Mouse (Mus musculus): ENCODE results near the gene Pam. TPM values are rescaled to one million over a fixed set of nuclear protein-coding genes. Genes with fewer than 3 reads are reported as not detected.

The Pam gene
- polyA plus RNA-seq, 1 experiment from 2014 or later: 77.3 TPM

DNA sequence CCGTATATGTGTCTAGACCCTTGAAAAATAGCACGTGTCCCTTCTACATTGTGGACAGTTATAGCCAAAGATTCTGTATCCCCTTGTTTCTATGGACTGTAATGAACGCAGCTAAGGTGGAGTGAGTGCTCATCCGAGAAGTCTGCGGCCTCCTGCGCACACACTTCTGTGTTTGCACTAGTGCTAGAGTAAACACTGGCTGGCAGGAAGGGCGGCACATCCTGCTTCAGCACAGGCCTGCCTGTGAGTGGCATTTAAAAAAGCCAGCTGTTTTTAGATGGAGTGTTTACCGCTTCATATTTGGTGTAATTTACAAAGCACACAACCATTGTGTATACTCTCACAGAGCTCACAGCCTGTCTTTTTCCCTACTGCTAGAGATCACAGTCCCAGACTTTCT is 177.0 kb downstream of the Pam start:
- no peaks in the 10 kb centered on the region for H3K9me3 ChIP-seq (ENCODE audit: control insufficient read depth, low read depth, low read length)
- no peak overlapping the region for H3K4me2 ChIP-seq (replicated peaks; ENCODE audit: low read depth, low read length)
- H3K4me1 ChIP-seq (ENCODE audit: control insufficient read depth, insufficient read depth, low read length): peaks cover 14% of the 10 kb centered on the region
- H3K27me3 ChIP-seq (ENCODE audit: control insufficient read depth, insufficient read depth, low read length): no peaks in the 10 kb centered on the region
- peak; percentile 88 for ATAC-seq (ENCODE audit: insufficient number of reproducible peaks, insufficient read depth, low FRiP score, low read depth)
- no peak overlapping the region for H3K4me3 ChIP-seq (ENCODE audit: low read depth, low read length)
- no peak overlapping the region for H3K9ac ChIP-seq (replicated peaks; ENCODE audit: low read depth, low read length)
- 13% methylated on average over 8 of the region's 8 CpGs for WGBS
- no peaks in the 10 kb centered on the region for H3K36me3 ChIP-seq (ENCODE audit: control insufficient read depth, insufficient read depth, low read length)
- H3K27ac ChIP-seq (ENCODE audit: low read length): no peak overlapping the region

DNA sequence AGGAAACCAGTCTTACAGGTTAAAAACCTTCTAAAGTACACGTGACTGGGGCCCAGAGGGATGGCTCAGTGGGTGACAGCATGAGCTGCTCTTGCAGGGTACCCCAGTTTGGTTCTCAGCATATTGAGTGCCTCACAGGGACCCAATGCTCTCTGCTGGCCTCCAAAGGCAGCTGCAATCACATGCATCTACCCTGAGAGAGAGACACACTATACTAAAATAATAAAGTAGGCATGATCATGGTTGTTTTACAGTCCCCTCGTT is 178.5 kb downstream of the Pam start:
- no peak overlapping the region for H3K27ac ChIP-seq (ENCODE audit: low read length)
- WGBS: 84% methylated on average over 2 of the region's 2 CpGs
- H3K4me2 ChIP-seq (replicated peaks; ENCODE audit: low read depth, low read length): no peak overlapping the region
- no peaks in the 10 kb centered on the region for H3K27me3 ChIP-seq (ENCODE audit: control insufficient read depth, insufficient read depth, low read length)
- H3K4me1 ChIP-seq (ENCODE audit: control insufficient read depth, insufficient read depth, low read length): peaks cover 6% of the 10 kb centered on the region; the same call in 1 of the 2 replicates
- no peaks in the 10 kb centered on the region for H3K36me3 ChIP-seq (ENCODE audit: control insufficient read depth, insufficient read depth, low read length)
- H3K4me3 ChIP-seq (ENCODE audit: low read depth, low read length): no peak overlapping the region
- H3K9ac ChIP-seq (replicated peaks; ENCODE audit: low read depth, low read length): no peak overlapping the region
- no peaks in the 10 kb centered on the region for H3K9me3 ChIP-seq (ENCODE audit: control insufficient read depth, low read depth, low read length)
- no peak for ATAC-seq (ENCODE audit: insufficient number of reproducible peaks, insufficient read depth, low FRiP score, low read depth)

DNA sequence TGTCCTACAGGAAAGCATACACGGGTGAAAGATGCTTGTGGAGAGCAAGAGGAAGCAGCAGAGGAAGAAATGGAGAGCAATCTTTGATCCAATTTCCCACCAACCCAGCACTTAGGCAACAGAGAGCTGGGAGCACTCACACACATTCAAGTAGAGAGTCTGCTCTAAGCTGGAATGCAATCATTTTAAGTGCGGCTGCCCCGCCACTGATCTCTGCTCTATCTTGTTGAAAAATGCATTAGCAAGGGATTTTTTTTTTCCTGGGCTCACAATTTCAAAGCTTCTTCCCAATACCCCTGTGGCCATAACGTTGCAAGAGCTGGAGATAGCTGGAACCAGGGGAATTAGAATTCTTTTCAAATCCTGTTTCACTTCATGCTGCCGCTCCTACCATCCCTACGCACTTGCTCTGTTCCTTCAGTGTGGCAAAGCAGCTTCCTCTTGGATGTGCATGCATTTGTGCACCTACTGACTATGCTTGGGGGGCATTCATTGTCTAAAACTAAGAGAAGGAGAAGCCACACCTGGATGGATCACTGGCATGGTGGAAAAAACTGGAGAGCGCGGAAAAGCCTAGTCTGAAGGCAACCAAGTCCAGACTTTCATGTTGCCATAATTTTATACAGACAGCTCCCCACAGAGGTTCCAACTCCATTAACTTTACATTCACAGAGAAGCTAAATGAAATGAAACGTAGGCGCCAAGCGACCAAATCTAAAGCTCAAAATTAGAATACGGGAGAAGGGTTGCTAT is 179.1 kb downstream of the Pam start:
- WGBS: 62% methylated on average over 12 of the region's 12 CpGs
- no peaks in the 10 kb centered on the region for H3K27me3 ChIP-seq (ENCODE audit: control insufficient read depth, insufficient read depth, low read length)

DNA sequence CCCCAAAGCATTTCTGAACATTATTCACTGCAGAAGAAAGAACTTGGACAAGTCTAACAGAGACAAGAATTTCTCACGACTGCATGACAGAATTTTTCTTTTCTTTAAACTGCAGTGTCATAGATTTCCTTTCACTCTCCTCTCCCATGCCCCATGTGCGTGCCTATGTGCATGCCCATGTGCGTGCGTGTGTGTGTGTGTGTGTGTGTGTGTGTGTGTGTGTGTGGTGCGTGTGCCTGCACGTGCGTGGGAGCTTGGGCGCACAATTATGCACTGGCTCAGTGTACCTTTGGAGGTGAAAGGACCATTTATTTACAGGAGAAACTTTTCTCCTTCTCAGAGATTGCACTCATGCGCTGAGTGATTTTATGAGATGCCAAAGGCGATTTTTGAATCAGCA is 179.7 kb downstream of the Pam start:
- ATAC-seq (ENCODE audit: insufficient number of reproducible peaks, insufficient read depth, low FRiP score, low read depth): no peak
- H3K27me3 ChIP-seq (ENCODE audit: control insufficient read depth, insufficient read depth, low read length): no peaks in the 10 kb centered on the region
- no peak overlapping the region for H3K4me3 ChIP-seq (ENCODE audit: low read depth, low read length)

More for the DNA sequence above, 179.1 kb downstream of the Pam start:
- ATAC-seq (ENCODE audit: insufficient number of reproducible peaks, insufficient read depth, low FRiP score, low read depth): no peak
- Histone ChIP-seq H3K4me2 (replicated peaks; ENCODE audit: low read depth, low read length) (no peak overlapping the region), H3K4me1 (ENCODE audit: control insufficient read depth, insufficient read depth, low read length) (peaks cover 6% of the 10 kb centered on the region; the same call in 1 of the 2 replicates), H3K9me3 (ENCODE audit: control insufficient read depth, low read depth, low read length) (no peaks in the 10 kb centered on the region), H3K9ac (replicated peaks; ENCODE audit: low read depth, low read length) (no peak overlapping the region), H3K36me3 (ENCODE audit: control insufficient read depth, insufficient read depth, low read length) (no peaks in the 10 kb centered on the region), H3K4me3 (ENCODE audit: low read depth, low read length) (no peak overlapping the region), H3K27ac (ENCODE audit: low read length) (no peak overlapping the region)

DNA sequence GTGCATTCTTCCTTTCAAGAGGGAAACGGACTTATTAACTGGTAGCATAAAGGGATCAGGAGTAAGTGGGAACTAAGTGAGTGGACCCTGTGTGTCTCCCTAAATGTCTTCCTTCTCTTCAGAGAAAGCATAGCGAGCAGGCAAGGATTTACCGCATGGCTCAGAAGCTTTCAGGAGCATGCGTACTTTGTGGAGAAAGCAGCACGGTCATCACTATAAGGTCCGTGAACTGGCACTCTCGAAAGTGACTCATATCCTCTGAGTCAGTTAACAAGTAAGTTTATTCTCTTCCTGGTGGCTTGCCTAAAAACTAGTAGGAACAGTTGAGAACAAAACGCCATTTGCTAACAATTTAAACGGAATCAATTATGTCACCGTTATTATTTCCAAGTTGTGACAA is 184.6 kb downstream of the Pam start:
- Histone ChIP-seq H3K27ac (ENCODE audit: low read length) (no peak overlapping the region), H3K9me3 (ENCODE audit: control insufficient read depth, low read depth, low read length) (no peaks in the 10 kb centered on the region), H3K27me3 (ENCODE audit: control insufficient read depth, insufficient read depth, low read length) (no peaks in the 10 kb centered on the region), H3K4me1 (ENCODE audit: control insufficient read depth, insufficient read depth, low read length) (no peaks in the 10 kb centered on the region), H3K36me3 (ENCODE audit: control insufficient read depth, insufficient read depth, low read length) (no peaks in the 10 kb centered on the region), H3K9ac (replicated peaks; ENCODE audit: low read depth, low read length) (no peak overlapping the region), H3K4me3 (ENCODE audit: low read depth, low read length) (no peak overlapping the region), H3K4me2 (replicated peaks; ENCODE audit: low read depth, low read length) (no peak overlapping the region)
- 80% methylated on average over 10 of the region's 10 CpGs for WGBS
- no peak for ATAC-seq (ENCODE audit: insufficient number of reproducible peaks, insufficient read depth, low FRiP score, low read depth)

More for the DNA sequence above, 179.7 kb downstream of the Pam start:
- Histone ChIP-seq H3K9ac (replicated peaks; ENCODE audit: low read depth, low read length) (no peak overlapping the region), H3K4me1 (ENCODE audit: control insufficient read depth, insufficient read depth, low read length) (peaks cover 6% of the 10 kb centered on the region; the same call in 1 of the 2 replicates), H3K9me3 (ENCODE audit: control insufficient read depth, low read depth, low read length) (no peaks in the 10 kb centered on the region), H3K4me2 (replicated peaks; ENCODE audit: low read depth, low read length) (no peak overlapping the region), H3K36me3 (ENCODE audit: control insufficient read depth, insufficient read depth, low read length) (no peaks in the 10 kb centered on the region), H3K27ac (ENCODE audit: low read length) (no peak overlapping the region)
- 63% methylated on average over 10 of the region's 10 CpGs for WGBS

DNA sequence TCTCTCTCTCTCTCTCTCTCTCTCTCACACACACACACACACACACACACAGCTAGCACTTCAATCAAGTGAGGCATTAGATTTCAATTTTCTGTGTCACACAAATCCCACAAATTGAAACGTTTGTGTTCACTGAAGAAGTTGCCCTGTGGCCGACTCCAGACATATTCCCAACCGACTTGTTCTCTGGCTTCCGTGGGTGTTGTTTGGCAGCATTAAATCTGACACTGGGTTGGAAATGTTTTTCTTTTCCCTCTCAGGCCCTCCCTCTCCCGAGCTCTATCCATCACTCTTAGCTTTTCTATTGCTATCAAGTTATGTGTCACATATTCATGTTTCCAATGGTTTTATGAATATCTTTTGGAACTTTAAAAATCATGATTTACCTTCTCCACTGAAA is 185.9 kb downstream of the Pam start:
- no peak overlapping the region for H3K27ac ChIP-seq (ENCODE audit: low read length)
- no peak overlapping the region for H3K4me3 ChIP-seq (ENCODE audit: low read depth, low read length)
- no peak for ATAC-seq (ENCODE audit: insufficient number of reproducible peaks, insufficient read depth, low FRiP score, low read depth)
- no peaks in the 10 kb centered on the region for H3K36me3 ChIP-seq (ENCODE audit: control insufficient read depth, insufficient read depth, low read length)
- H3K9ac ChIP-seq (replicated peaks; ENCODE audit: low read depth, low read length): no peak overlapping the region
- no peaks in the 10 kb centered on the region for H3K27me3 ChIP-seq (ENCODE audit: control insufficient read depth, insufficient read depth, low read length)
- no peaks in the 10 kb centered on the region for H3K4me1 ChIP-seq (ENCODE audit: control insufficient read depth, insufficient read depth, low read length)
- no peaks in the 10 kb centered on the region for H3K9me3 ChIP-seq (ENCODE audit: control insufficient read depth, low read depth, low read length)
- H3K4me2 ChIP-seq (replicated peaks; ENCODE audit: low read depth, low read length): no peak overlapping the region
- 44% methylated on average over 5 of the region's 5 CpGs for WGBS

DNA sequence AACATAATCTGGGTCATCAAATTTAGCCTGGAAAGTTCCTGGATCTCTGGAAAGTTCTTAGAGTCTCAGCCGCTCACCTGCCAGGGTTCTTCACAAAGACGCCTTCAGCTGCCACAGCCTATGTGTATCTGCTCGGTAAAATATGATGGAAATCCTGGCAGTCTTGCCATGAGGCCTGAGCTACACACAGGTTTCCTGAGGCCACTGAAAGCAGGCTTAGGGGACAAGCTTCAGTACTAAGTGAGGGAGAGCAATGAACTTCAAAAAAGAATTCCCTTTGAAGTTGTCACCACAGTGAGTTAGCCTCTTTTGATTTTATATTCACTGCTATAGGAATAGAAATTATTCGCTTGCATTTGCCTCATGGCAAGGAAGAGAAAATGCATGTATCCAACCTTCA is 186.7 kb downstream of the Pam start:
- H3K4me2 ChIP-seq (replicated peaks; ENCODE audit: low read depth, low read length): no peak overlapping the region
- H3K27ac ChIP-seq (ENCODE audit: low read length): no peak overlapping the region
- no peaks in the 10 kb centered on the region for H3K36me3 ChIP-seq (ENCODE audit: control insufficient read depth, insufficient read depth, low read length)
- no peak overlapping the region for H3K4me3 ChIP-seq (ENCODE audit: low read depth, low read length)
- no peaks in the 10 kb centered on the region for H3K4me1 ChIP-seq (ENCODE audit: control insufficient read depth, insufficient read depth, low read length)
- no peaks in the 10 kb centered on the region for H3K9me3 ChIP-seq (ENCODE audit: control insufficient read depth, low read depth, low read length)
- H3K9ac ChIP-seq (replicated peaks; ENCODE audit: low read depth, low read length): no peak overlapping the region
- ATAC-seq (ENCODE audit: insufficient number of reproducible peaks, insufficient read depth, low FRiP score, low read depth): no peak
- WGBS: 89% methylated on average over 4 of the region's 4 CpGs
- no peaks in the 10 kb centered on the region for H3K27me3 ChIP-seq (ENCODE audit: control insufficient read depth, insufficient read depth, low read length)

DNA sequence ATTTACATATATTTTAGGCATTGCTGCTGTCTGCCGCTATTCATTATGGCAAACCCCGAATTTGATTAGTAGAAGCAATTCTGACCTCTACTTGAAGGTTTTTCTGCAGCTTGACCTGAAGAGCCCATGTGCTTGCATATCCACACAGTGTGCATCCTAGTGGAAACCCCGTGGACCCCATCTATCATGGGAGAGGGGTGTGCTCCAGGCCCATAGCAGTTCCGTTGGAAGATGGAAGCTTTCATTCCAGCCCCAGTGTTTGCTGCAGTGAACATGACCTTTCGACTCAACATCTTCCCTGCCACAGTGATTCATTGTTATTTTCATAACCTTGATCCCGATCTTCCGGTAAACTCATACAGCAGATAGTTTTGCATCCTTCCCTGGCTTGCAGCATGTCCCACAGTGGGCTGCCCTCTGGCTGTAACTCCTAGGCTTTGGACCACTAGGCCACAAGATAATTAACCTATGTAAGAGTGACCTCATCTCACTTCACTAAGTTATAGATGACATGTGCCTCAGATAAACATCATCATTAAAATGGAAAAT is 191.5 kb downstream of the Pam start:
- no peak overlapping the region for H3K4me3 ChIP-seq (ENCODE audit: low read depth, low read length)
- H3K9me3 ChIP-seq (ENCODE audit: control insufficient read depth, low read depth, low read length): no peaks in the 10 kb centered on the region
- H3K9ac ChIP-seq (replicated peaks; ENCODE audit: low read depth, low read length): no peak overlapping the region
- no peak overlapping the region for H3K27ac ChIP-seq (ENCODE audit: low read length)
- H3K36me3 ChIP-seq (ENCODE audit: control insufficient read depth, insufficient read depth, low read length): no peaks in the 10 kb centered on the region
- H3K4me1 ChIP-seq (ENCODE audit: control insufficient read depth, insufficient read depth, low read length): no peaks in the 10 kb centered on the region
- 47% methylated on average over 7 of the region's 7 CpGs for WGBS
- no peak overlapping the region for H3K4me2 ChIP-seq (replicated peaks; ENCODE audit: low read depth, low read length)
- H3K27me3 ChIP-seq (ENCODE audit: control insufficient read depth, insufficient read depth, low read length): no peaks in the 10 kb centered on the region
- no peak for ATAC-seq (ENCODE audit: insufficient number of reproducible peaks, insufficient read depth, low FRiP score, low read depth)

DNA sequence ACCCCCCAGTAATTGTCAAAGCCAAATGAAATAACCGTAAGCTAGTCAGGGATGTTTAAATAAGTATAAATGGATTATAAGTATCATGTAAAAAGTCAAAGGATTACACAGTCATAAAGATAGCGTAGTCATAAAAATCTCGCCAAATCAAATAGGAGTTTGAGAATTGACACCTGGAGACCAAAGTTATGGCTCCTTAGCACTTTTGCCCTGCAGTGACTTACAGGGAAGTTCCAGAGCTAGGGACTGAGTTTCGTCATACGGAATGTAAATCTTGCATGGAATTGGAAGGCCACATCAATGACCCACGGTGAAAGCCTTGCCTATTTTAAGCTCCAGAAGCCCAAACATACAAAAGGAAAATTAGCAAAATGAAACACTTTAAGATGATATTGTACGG is 192.6 kb downstream of the Pam start:
- Histone ChIP-seq H3K27ac (ENCODE audit: low read length) (no peak overlapping the region), H3K9ac (replicated peaks; ENCODE audit: low read depth, low read length) (no peak overlapping the region), H3K4me3 (ENCODE audit: low read depth, low read length) (no peak overlapping the region), H3K27me3 (ENCODE audit: control insufficient read depth, insufficient read depth, low read length) (no peaks in the 10 kb centered on the region), H3K4me2 (replicated peaks; ENCODE audit: low read depth, low read length) (no peak overlapping the region), H3K36me3 (ENCODE audit: control insufficient read depth, insufficient read depth, low read length) (no peaks in the 10 kb centered on the region), H3K9me3 (ENCODE audit: control insufficient read depth, low read depth, low read length) (no peaks in the 10 kb centered on the region), H3K4me1 (ENCODE audit: control insufficient read depth, insufficient read depth, low read length) (no peaks in the 10 kb centered on the region)
- WGBS: 59% methylated on average over 7 of the region's 7 CpGs
- ATAC-seq (ENCODE audit: insufficient number of reproducible peaks, insufficient read depth, low FRiP score, low read depth): no peak

Measured in stomach, embryonic 14.5 days (tissue).